Mouse (Mus musculus): ENCODE data around the gene Rin3. TPM values are rescaled to one million over a fixed set of nuclear protein-coding genes. Genes with fewer than 3 reads are reported as not detected.

Gene Rin3
- 64.7 and 110 TPM in 2 replicates for polyA plus RNA-seq (2012; ENCODE audit: low replicate concordance)

DNA sequence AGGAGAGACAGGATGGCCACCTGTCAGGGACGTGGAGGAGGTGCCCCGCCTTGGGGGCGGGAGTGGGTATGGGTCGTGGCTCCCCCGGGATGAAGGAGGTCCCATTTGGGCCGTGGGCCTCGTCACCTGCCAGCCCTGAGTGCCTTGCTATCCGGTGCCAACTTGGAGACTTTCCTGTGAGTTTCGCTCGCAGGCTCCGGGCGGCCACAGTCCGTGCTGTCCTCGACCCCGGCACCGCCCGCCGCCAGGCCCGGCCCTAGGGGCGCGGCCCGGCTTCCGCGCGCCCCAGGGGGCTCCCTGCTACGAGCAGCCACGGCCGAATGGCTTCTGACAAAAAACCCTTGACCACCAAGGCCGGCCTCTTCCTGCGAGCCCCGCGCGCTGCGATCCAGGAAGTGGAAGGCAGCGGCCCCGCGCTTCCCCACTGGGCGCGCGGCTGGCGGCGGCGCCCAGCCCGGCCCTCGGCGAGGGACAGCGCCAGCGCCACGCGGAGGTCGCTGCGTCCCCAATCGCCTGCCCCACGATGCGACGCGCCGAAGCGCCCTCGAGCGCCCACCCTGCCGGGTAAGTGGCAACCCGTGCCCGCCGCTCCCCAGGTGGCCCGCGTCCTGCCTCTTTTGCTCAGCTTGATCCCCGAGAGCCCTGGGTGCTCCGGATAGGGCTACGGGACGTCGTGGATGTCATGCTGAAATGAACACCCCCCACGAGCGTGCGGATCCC lies at the start of gene Rin3:
Rin3 (plus strand) TSS at position 286 of the 720 bp plus-strand sequence.

GRCm38 (mm10) chr12:102439632-102440023 lies 156.8 kb downstream of the Rin3 start, which contains the start of gene Lgmn:
Lgmn (minus strand) TSS chr12:102439813.

Other genes with a start within 250 kb of the Rin3 start
- not detected in 2 replicates for gene Slc24a4, start 154.3 kb upstream of the Rin3 start, polyA plus RNA-seq (2012; ENCODE audit: low replicate concordance)
- 11.0 and 11.2 TPM in 2 replicates for gene Lgmn, start 156.8 kb downstream of the Rin3 start, polyA plus RNA-seq (2012; ENCODE audit: low replicate concordance)
- 3.4 and 5.9 TPM in 2 replicates for gene Golga5, start 186.1 kb downstream of the Rin3 start, polyA plus RNA-seq (2012; ENCODE audit: low replicate concordance)

All from leukemia stem cell, adult 10-12 weeks (primary cell).